Mouse (Mus musculus): ENCODE results near the gene Lrrfip1. TPM values are rescaled to one million over a fixed set of nuclear protein-coding genes. Genes with fewer than 3 reads are reported as not detected.

Lrrfip1 gene
- total RNA-seq, 2 experiments from 2014 or later, result 70.8 to 121 TPM

DNA sequence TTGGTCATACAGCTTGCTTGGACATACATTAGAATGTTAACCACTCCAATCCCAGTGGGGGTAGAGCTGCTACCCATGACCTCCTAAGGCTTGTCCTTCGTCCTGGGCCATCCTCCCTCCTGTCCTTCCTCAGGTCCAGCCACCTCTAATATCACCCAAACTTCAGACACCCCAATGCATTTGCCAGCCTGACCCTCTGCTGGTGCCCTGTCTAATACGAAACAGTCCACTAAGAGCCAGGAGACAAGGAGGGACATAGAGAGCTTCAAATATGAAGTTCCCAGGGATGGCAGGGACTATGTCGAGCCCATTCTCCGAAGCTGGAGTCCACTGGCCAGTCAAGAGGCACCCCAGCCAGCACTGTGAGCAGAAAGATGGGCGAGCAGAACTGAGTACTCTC, 896 bp upstream of the Lrrfip1 start:
- no peak for ATAC-seq (replicated peaks; ENCODE audit: poor library complexity)

DNA sequence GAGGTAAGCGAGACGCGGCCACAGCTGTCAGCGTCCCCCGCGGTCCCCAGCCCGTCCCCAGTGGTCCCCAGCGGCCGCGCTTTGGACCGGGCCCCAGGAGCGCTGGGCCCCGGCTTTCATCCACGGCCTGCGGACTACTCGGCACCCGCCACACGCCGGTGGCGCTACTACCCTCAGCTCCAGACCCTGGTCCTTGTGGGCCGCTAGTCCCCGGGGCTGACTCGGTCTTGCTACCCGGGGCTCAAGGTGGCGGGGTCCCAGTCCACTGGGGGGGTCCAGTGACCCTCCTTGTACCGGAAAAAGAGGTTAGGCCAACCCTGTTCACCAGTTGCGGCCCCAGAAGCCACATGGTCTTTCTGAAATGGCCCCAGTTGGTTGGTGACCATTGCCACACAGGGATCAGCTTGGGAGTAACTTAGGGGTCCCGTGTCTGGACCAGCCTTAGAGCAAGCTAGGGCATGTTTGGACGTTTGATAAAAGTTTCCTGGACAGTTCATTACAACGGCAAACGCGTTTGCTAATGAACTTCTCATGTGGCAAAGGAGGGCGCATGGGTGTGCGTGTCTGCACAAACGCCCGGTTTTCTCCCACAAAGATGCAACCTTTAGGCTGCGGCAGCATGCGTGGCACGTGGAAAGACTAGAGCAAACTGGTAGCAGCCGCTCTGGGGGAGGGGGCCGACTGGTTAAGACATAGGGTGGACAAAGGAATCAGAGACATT, 514 bp downstream of the Lrrfip1 start:
- no peak; the same call in none of the 2 replicates for ATAC-seq (replicated peaks; ENCODE audit: poor library complexity)

DNA sequence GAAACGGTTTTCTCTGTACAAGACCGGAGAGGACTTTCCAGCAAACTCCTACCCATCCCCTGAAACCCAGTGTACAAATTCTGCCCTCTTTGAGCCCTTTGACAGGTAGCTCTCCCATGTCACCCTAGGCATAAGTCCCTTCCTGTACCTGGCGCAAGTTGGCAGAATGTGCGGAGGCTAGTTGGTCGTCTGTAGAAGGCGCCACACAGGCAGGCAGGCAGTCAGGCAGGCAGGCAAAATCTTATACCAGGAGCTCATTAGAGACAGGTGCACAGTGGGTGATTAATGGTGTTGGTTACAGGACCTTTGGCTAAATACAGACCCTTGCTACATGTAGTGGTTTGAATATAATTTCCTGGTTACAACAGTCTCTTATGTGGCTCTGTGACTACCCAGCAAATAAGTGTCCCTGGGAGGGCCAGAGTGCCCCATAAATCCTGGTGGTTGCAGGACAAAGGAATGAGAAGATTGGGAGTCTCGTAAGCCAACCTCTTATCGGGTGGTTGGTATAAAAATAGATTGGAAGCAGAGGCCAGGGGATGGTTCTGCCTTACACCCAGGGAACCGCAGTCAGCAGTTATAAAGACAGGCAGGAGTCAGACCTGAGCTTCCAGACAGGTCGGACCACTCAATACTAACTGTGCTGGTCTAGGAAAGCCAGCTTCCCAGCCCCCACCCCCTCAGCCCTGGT, 1.5 kb downstream of the Lrrfip1 start:
- ATAC-seq (replicated peaks; ENCODE audit: poor library complexity), result no peak

DNA sequence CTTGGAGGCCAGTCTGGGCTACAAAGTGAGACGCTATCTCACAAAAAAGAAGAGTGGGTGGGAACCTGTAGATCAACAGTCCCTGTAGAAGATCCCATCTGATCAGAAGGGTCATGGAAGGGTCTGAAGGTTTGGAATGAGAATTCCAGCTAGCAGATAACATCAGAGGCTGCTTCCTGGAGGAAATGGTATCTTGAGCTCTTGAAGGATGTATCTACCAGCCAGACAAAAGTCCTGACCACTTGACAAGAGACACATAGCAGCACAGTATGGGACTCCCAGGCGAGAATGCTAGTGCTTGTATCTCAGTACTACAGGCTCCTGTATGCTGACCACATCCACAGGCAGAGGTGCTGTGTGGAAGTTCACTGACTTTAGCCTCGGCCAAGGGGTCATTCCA, 2.6 kb downstream of the Lrrfip1 start:
- no peak for ATAC-seq (replicated peaks; ENCODE audit: poor library complexity)

DNA sequence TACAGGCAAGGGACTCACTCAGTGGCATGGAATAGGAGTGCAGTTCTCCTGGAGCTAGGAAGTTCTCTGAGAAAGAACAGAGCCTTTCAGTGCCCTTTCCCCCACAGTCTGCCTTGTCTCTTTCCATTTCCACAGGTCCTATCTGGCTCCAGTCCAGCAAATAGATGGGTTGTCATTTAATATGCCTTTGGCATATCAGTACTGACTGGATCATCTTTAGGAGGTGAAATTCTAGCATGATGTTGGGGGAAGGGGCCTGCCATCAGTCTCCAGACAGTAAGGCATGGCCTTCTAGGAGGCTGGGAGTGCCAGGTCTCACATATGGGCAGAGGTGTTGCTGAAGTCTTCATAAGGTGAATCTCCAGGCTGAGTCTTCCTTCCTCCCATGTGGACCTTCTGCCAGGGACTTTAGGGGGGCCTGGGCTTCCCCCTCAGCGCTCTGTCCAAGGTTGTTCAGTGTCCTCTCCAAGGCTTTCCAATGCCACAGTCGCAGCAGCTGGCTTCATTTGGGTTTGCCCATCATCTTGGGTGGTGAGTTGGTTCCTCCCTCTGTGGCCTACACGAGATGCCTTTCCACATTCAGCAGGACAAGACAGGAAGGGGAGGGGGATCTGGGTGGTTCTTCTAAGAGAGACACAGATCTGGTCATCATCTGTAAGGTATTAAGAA, 3.5 kb downstream of the Lrrfip1 start:
- ATAC-seq (replicated peaks; ENCODE audit: poor library complexity), result no peak

DNA sequence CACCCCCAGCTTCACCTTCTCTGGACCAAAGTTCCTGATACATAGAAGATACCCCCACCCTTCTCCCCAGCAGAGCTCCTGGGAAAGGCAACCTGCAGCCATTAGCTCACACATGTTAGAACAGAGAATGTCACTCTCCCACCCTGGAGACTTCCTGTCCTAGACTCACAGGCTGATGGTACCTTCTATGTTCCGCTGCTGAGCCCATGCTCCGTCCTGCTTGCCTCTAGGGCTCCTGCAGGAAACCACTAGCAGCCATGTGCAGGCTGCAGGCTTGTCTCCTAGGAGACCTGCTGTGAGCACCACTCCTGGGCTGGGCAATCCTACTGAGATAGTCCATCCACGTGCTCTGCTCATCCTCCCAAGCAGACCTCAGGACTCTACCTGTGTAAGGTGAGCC, 4.1 kb downstream of the Lrrfip1 start:
- ATAC-seq (replicated peaks; ENCODE audit: poor library complexity), result no peak

DNA sequence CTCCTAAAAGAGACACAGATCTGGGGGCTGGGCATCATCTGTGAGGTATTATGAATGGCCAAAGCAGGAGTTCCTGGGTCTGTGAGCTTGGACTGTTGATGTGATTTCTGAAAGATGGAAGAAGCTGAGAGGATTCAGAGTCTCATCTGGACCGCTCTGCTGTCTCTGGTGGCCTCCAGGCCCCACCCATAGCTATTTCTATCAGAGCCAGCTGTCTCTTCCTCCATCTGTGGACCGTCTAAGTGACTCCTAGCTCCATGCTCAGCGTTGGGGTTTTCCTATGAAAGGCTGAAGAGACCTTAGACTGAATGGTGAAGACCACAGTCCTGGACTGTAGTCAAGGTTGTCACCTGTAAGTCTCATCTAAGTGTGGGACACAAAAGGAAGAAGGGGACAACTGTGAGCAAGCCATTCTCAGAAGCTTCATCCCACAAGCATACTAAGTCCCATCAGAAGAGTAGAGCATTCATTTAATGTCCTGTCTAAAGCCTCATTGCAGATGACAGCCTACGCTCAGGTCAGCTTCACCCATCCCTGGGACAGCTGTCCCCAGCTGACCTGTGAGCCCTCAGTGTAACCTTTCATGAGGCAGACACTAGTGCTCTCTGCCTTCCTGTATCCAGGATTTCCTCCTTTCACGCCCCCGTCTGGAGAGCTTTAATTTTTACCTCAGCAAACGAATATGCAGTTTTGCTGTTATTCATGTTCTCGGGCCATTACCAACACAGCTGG, 5.2 kb downstream of the Lrrfip1 start:
- no peak for ATAC-seq (replicated peaks; ENCODE audit: poor library complexity)

DNA sequence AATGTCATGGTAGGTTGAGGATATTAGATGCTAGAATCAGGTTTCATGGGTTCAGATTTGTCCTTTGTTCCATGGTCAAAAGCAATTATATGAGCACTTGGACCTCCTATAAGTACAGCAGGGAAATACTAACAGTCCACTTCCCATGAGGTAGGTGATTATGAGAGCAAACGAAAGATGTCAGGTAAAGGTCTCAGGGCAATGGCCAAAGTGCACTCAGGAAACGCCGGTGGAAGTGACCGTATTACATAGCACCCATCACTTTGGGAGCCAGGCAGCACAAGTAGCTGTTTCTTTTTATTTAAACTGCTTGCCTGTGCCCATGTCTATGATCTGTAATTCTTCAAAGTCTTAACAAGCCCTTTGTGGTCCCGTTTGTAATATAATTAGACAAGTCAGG, 7.5 kb downstream of the Lrrfip1 start:
- ATAC-seq (replicated peaks; ENCODE audit: poor library complexity), result no peak

DNA sequence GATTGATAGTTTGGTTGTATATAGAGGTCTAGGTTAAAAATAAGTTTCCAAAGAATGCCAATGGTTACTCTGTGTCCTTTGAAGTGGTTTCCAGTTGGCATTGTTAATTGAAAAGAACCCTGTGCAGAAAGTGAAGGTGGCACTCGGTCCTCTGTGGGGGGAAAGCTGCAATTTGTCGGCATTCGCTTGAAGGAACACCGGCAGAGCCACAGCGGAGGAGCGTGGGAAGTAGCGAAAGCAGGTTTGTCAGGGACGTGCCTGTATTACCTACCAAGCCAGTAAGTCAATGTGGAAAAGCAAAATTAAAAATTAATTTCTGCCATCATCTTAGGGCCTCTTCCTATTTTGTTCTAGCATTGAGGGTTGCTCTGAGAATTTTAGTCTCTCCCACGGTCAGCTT, 8.2 kb downstream of the Lrrfip1 start:
- ATAC-seq (replicated peaks; ENCODE audit: poor library complexity), result no peak

DNA sequence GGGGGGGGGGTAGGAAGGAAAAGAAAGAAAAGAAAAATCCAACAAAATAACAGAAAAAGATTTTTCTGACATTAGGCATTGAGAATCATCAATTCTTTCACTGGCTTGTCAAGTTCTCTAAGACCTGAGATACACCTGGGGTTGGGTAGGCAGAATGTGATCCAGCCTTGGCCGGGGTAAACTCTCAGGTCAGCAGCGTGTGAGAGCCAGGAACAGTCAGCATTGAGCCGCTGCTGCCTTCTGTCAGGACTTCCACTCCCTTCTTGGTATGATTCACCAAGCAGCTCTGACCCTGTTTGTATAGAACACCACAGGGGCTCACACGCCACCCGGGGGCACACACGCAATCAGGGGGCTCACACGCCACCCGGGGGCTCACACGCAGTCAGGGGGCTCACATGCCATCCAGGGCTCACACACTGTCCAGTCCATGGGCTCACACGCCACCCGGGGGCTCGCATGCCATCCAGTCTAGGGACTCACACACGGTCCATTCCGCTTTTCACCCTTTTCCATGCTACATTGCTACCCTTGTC, 9.7 kb downstream of the Lrrfip1 start:
- no peak for ATAC-seq (replicated peaks; ENCODE audit: poor library complexity)

DNA sequence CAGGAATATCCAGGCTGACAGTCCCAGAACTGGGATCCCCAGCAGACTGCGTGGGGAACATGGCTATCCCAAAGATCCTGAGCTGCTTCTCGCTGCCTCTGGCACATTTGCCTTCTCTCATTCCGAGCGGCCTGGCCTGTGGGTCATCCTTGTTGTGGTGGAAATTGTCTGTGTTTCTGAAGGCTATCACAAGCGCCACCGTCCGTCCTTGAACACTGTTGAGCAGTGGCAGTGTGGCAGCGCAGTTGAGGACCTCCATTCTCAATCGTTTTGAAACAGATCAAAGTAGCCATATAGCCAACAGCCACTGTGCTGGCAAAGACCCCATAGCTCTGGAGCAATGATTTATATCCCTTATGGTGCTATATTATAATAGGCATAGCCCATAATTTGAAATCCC, 10.2 kb downstream of the Lrrfip1 start:
- no peak for ATAC-seq (replicated peaks; ENCODE audit: poor library complexity)

DNA sequence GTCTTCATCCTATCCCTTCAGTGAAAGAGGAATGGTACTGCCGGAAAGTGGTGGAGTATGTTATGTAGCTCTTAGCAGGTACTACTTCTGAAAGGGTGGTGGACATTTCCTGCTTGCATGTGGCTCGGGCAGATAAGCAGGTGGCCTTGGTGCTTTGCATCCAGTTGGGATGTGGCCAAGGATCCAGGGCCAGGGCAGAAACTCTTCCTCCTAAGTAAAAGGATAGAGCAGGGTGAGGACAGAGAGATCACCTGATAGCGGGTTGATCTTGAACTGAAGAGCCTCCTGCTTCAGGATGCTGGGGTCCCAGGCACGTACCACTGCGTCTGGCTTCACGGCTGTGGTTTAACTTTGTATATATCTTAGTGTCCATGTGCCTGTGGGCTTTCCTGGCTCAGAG, 10.7 kb downstream of the Lrrfip1 start:
- ATAC-seq (replicated peaks; ENCODE audit: poor library complexity), result no peak

DNA sequence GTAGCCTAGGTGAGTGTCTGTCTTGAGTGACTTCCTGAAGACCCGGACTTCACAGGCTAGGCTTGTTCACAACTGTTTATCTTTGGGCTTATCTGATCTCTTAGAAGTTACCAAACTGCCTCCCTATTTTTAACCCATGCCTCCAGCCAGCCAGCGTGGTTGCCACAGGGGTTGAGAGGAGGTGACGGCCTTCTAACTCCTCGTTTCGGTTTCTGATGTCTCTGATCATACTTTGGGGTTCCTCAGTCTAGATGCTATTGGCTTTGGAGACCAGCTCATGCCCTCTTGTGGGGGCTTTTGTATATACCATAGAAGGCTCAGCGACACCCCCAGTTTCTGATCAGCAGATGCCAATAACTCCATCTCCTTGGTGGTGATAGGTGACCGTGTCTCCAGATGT, 11.7 kb downstream of the Lrrfip1 start:
- ATAC-seq (replicated peaks; ENCODE audit: poor library complexity), result peak; percentile 65

DNA sequence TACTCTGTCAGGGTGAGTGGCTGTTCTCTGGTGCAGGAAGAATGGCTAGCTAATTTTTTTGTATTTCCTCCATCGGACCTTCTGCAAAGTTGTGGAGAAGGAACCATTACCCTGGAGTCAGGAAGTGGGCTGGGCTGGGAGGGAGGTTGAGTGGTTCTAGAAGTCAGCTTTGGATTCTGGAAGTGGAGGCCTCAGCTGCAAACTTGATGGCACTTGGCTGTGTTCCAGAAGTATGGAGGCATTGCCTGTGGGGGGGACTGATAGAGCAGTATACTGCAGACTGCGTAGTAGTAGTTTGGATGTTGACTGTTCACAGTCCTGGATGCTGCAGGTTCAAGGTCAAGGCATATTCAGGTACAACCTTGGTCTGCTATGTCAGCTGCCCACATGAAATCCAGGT, 12.2 kb downstream of the Lrrfip1 start:
- no peak for ATAC-seq (replicated peaks; ENCODE audit: poor library complexity)

DNA sequence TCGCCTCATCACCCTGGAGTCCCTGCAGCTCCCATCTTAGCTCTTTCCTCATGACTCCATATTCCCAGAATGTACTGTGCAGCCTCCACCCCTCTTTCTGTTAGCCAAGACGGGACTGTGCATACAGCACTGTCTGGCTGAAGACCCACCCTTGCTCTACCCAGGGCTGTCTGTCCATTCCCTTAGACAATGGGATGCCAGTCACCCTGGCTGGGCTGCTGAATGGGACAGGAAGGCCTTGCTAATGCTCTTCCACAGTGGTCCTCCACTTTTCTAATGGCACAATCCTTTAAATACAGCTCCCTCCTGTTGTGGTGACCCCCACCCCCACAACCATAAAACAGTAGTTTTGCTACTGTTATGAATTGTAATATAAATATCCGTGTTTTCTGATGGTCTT, 12.8 kb downstream of the Lrrfip1 start:
- no peak for ATAC-seq (replicated peaks; ENCODE audit: poor library complexity)

DNA sequence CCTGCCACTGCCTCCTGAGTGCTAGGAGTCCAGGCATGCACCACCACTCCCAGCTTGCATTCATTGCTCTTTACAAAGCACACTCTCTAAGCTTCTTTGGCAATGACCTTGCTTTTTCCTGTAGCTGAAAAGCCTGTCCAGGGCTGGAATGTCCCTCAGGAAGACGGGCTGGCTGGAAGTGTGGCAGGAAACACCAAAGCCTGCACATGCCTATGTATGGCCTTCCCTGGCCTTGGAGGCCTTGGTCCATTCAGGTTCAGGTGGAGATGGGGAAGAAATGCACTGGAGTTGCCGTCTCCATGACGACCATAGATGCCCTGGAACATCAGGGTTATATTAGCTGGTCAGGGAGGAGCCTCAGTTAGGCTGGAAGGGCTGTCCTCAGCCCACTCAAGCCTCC, 15.3 kb downstream of the Lrrfip1 start:
- ATAC-seq (replicated peaks; ENCODE audit: poor library complexity), result no peak

DNA sequence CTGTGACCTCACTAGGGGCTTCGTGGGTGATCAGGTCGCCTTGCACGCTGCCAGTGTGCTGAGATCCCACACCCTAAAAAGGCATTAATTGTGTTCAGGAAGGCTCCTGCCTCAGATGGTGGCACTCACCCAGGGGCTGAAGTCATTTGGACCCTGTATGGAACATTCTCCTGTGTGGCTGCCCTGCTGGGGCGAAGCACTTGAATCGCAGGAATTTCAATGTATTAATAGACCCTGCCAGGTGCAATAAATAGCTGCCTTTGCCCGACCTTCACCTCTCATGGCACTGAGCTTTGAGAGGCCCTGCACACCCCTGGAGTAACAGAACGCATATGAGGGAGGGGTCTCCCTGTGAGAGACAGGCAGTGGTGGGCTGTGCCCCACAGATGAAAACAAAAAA, 17.0 kb downstream of the Lrrfip1 start:
- no peak for ATAC-seq (replicated peaks; ENCODE audit: poor library complexity)

DNA sequence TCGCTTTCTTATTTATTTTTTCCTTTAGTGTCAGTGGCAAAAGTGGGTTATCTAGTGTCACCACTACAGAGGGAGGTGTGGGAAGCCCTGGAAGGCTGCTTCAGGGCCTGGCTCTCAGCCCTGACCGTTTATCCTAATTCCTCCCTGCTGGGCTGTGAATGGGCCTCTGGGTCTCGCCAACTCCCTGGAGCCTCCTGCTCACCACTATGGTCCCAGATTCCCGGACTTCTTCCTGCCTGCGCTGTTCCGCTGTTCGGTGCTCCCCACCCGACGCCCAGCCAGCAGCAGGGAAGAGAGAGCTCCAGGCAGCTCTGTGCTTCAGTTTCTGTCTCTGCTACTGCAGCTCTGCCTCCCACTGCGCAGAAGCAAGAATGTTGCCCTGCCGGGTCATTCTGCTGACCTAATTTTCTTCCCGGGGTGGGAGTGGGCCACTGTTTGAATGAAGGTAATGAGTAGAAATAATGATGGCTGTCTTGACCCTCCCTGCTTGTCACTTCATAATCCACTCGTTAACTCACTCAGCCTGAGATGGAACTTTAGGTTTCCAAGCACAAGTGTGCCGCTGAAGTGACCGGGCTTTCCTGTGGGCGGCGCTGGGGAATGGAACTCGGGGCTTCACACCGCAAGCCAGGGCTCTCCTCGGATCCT, 18.7 kb downstream of the Lrrfip1 start:
- ATAC-seq (replicated peaks; ENCODE audit: poor library complexity), result no peak

DNA sequence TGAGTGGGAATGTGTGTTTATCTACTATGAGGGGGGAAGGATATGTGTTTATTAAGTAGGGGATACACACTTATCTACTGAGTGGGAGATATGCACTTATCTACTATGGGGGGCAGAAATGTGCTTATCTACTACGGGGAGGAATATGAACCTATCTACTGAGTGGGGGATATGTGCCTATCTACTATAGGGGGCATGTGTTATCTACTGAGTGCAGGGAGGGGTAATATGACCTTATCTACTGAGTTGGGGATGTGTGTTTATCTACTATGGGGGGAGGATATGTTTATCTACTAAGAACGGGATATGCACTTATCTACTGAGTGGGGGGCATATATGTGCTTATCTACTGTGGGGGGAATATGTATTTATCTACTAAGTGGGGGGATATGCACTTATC, 20.8 kb downstream of the Lrrfip1 start:
- ATAC-seq (replicated peaks; ENCODE audit: poor library complexity), result no peak

DNA sequence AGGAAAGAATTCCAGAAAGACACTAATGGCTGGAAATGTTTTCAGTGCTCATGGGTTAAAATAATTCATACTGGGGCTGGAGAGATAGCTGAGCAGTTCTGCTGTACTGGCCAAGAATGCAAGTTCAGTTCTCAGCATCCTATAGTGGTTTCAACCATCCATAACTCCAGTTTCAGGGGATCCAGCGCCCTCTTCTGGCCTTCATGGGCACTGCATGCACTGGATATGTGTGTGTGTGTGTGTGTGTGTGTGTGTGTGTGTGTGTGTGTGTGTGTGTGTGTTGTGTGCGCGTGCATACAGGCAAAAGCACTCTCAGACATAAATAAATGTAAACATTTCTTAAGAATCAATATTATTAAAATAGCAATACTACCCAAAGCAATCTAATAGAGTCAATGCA, 22.8 kb downstream of the Lrrfip1 start:
- ATAC-seq (replicated peaks; ENCODE audit: poor library complexity), result 0 out of 2 replicates have a peak, but pooled peaks have one; percentile 26

Data from megakaryocyte progenitor cell, adult 5-6 weeks (primary cell).